17 mouse cellular contexts compared by ENCODE assay signal in genomic region chr5:67028786-67029185, GRCm38 (mm10).
DNase-seq lines count a peak whose midpoint lies in the region; ATAC-seq and TF ChIP-seq lines count a peak whose summit lies in the region.
"Had no signal": no experiment of that assay in that cellular context is flagged by ENCODE, and none has a peak within 500 bp of the region (broad histone marks: within the 10 kb centered on the region; RNA-seq: fewer than 3 reads in every experiment).

No protein-coding gene starts in this region.

- ATAC-seq in forebrain, postnatal 0 days: 0 out of 2 replicates have a peak, but pooled peaks have one; percentile 34
- no peak for ATAC-seq in forebrain, embryonic 16.5 days
- ATAC-seq in granulocyte monocyte progenitor cell, adult 5-6 weeks (replicated peaks; ENCODE audit: poor library complexity, severe bottlenecking): peak; percentile 37
- peak; percentile 65 for ATAC-seq in midbrain, embryonic 12.5 days (ENCODE audit: low FRiP score, low read depth)
- ATAC-seq: intestine, embryonic 16.5 days; lung, postnatal 0 days; Patski had no signal

- H3K4me1 ChIP-seq in forebrain, postnatal 0 days (ENCODE audit: insufficient read depth): no peaks in the 10 kb centered on the region
- H3K4me1 ChIP-seq in forebrain, embryonic 16.5 days (replicated peaks; ENCODE audit: control insufficient read depth, insufficient read depth, low read length): 0 out of 2 replicates have a peak, but pooled peaks cover 2% of the 10 kb centered on the region
- peaks cover 9% of the 10 kb centered on the region; the same call in 1 of the 2 replicates for H3K4me1 ChIP-seq in midbrain, embryonic 12.5 days

- H3K9me3 ChIP-seq in forebrain, postnatal 0 days (ENCODE audit: low read length): no peaks in the 10 kb centered on the region
- no peaks in the 10 kb centered on the region for H3K9me3 ChIP-seq in forebrain, embryonic 16.5 days (ENCODE audit: control insufficient read depth, low read length)
- H3K9me3 ChIP-seq in midbrain, embryonic 12.5 days: no peaks in the 10 kb centered on the region
- H3K9me3 ChIP-seq: heart, embryonic 15.5 days had no signal

- no peaks in the 10 kb centered on the region for H3K27me3 ChIP-seq in forebrain, postnatal 0 days (ENCODE audit: insufficient read depth, low read length)
- no peaks in the 10 kb centered on the region for H3K27me3 ChIP-seq in forebrain, embryonic 16.5 days (replicated peaks; ENCODE audit: control insufficient read depth, insufficient read depth, low read length)
- H3K27me3 ChIP-seq in midbrain, embryonic 12.5 days: no peaks in the 10 kb centered on the region
- H3K27me3 ChIP-seq: Patski had no signal

- no peak for DNase-seq in forebrain, postnatal 0 days
- DNase-seq in ZHBTc4 (ENCODE audit: low read depth, low spot score): peak; percentile 25
- DNase-seq in ovary, postnatal 36 days (ENCODE audit: low spot score): no peak
- DNase-seq in cerebellum, adult 18-20 months: no peak
- no peak for DNase-seq in MN1 (ENCODE audit: low spot score)
- DNase-seq: adrenal gland, postnatal 10 days; cerebellum, adult 8-10 months; gastrocnemius, postnatal 14 days; kidney, postnatal 4 days; liver had no signal

- H3K9ac ChIP-seq in forebrain, postnatal 0 days: no peak overlapping the region
- H3K9ac ChIP-seq in forebrain, embryonic 16.5 days (replicated peaks; ENCODE audit: low read depth, low read length): no peak overlapping the region
- no peak overlapping the region for H3K9ac ChIP-seq in midbrain, embryonic 12.5 days (replicated peaks)
- H3K9ac ChIP-seq: heart, embryonic 15.5 days had no signal

- no peak overlapping the region for H3K27ac ChIP-seq in forebrain, postnatal 0 days (ENCODE audit: low read depth, low read length)
- no peak overlapping the region for H3K27ac ChIP-seq in forebrain, embryonic 16.5 days (ENCODE audit: low read length)
- H3K27ac ChIP-seq in midbrain, embryonic 12.5 days (replicated peaks): no peak overlapping the region
- H3K27ac ChIP-seq: heart, embryonic 15.5 days had no signal

- peaks cover 34% of the 10 kb centered on the region for H3K36me3 ChIP-seq in forebrain, postnatal 0 days (ENCODE audit: insufficient read depth)
- H3K36me3 ChIP-seq in forebrain, embryonic 16.5 days (ENCODE audit: control insufficient read depth, insufficient read depth): peaks cover 8% of the 10 kb centered on the region
- H3K36me3 ChIP-seq in midbrain, embryonic 12.5 days: peaks cover 21% of the 10 kb centered on the region
- H3K36me3 ChIP-seq: heart, embryonic 15.5 days had no signal

- TF ChIP-seq CTCF in forebrain, postnatal 0 days (IDR thresholded peaks at IDR 0.05; ENCODE audit: low read depth): no peak

- no peak overlapping the region for H3K4me3 ChIP-seq in forebrain, postnatal 0 days (ENCODE audit: low read depth, low read length)
- H3K4me3 ChIP-seq in forebrain, embryonic 16.5 days (replicated peaks; ENCODE audit: low read length): no peak overlapping the region
- no peak overlapping the region for H3K4me3 ChIP-seq in midbrain, embryonic 12.5 days
- H3K4me3 ChIP-seq: heart, embryonic 15.5 days had no signal

- WGBS in forebrain, postnatal 0 days: 69% methylated on average over 16 of the region's 16 CpGs
- WGBS in forebrain, embryonic 16.5 days: 73% methylated on average over 16 of the region's 16 CpGs
- WGBS in midbrain, embryonic 12.5 days: 58% methylated on average over 16 of the region's 16 CpGs

- H3K4me2 ChIP-seq in forebrain, postnatal 0 days (ENCODE audit: low read depth): no peak overlapping the region
- H3K4me2 ChIP-seq in forebrain, embryonic 16.5 days (ENCODE audit: low read length): no peak overlapping the region
- H3K4me2 ChIP-seq in midbrain, embryonic 12.5 days (replicated peaks): no peak overlapping the region
- H3K4me2 ChIP-seq: heart, embryonic 15.5 days had no signal
